ENCODE assay signal across 10 mouse cellular contexts in the genomic region with DNA sequence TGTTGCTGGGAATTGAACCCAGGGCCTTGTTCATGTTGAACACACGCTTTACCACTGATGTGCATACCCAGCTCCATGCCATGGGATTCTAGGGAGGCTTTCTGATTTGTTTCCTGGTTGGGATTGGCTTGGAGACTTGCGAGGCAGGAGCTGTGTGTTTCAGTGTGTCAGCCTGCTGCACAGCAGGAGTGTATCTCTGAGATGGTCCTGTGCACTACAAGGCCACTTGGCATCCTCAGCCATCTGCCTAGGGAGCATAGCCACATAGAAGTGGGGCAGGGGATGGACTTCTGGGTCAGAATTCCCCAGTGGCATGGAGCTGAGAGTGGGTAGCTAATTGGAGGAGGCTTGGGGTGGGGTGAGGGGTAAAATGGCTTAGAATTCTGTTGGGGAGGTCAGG.
DNase-seq lines count a peak whose midpoint lies in the region; ATAC-seq and TF ChIP-seq lines count a peak whose summit lies in the region.
"Had no signal": no experiment of that assay in that cellular context is flagged by ENCODE, and none has a peak within 500 bp of the region (broad histone marks: within the 10 kb centered on the region; RNA-seq: fewer than 3 reads in every experiment).

No protein-coding gene starts in this region.

- no peak overlapping the region for H3K9ac ChIP-seq in hindbrain, embryonic 12.5 days
- no peak overlapping the region for H3K9ac ChIP-seq in hindbrain, postnatal 0 days (replicated peaks; ENCODE audit: low read length)
- H3K9ac ChIP-seq in intestine, postnatal 0 days (ENCODE audit: low read depth, low read length) = no peak overlapping the region
- H3K9ac ChIP-seq: liver, embryonic 13.5 days had no signal

- no peak for TF ChIP-seq CTCF in hindbrain, postnatal 0 days (IDR thresholded peaks at IDR 0.05; ENCODE audit: low read depth)
- TF ChIP-seq CTCF in intestine, postnatal 0 days (IDR thresholded peaks at IDR 0.05; ENCODE audit: low read depth) = no peak

- H3K9me3 ChIP-seq in hindbrain, embryonic 12.5 days (replicated peaks) = no peaks in the 10 kb centered on the region
- H3K9me3 ChIP-seq in hindbrain, postnatal 0 days (ENCODE audit: low read length) = no peaks in the 10 kb centered on the region
- H3K9me3 ChIP-seq in embryonic facial prominence, embryonic 10.5 days = no peaks in the 10 kb centered on the region
- H3K9me3 ChIP-seq in intestine, postnatal 0 days (ENCODE audit: control insufficient read depth) = no peaks in the 10 kb centered on the region
- H3K9me3 ChIP-seq: liver, embryonic 13.5 days had no signal

- peak overlapping the region; percentile 74 for H3K27ac ChIP-seq in hindbrain, embryonic 12.5 days
- H3K27ac ChIP-seq in hindbrain, postnatal 0 days = no peak overlapping the region
- H3K27ac ChIP-seq in brown adipose tissue, adult 24 weeks (replicated peaks; ENCODE audit: low read depth, low read length) = peak overlapping the region; percentile 62
- peak overlapping the region; percentile 76 for H3K27ac ChIP-seq in embryonic facial prominence, embryonic 10.5 days (replicated peaks)
- peak overlapping the region; percentile 80; the same call in 1 of the 2 replicates for H3K27ac ChIP-seq in intestine, postnatal 0 days (ENCODE audit: low read depth, low read length)

- no peaks in the 10 kb centered on the region for H3K36me3 ChIP-seq in hindbrain, embryonic 12.5 days
- H3K36me3 ChIP-seq in hindbrain, postnatal 0 days (ENCODE audit: insufficient read depth, low read length) = no peaks in the 10 kb centered on the region
- H3K36me3 ChIP-seq in embryonic facial prominence, embryonic 10.5 days (replicated peaks) = no peaks in the 10 kb centered on the region
- no peaks in the 10 kb centered on the region for H3K36me3 ChIP-seq in intestine, postnatal 0 days (ENCODE audit: control insufficient read depth, insufficient read depth)
- H3K36me3 ChIP-seq: liver, embryonic 13.5 days had no signal

- H3K4me1 ChIP-seq in hindbrain, embryonic 12.5 days = peaks cover 33% of the 10 kb centered on the region
- peaks cover 21% of the 10 kb centered on the region for H3K4me1 ChIP-seq in hindbrain, postnatal 0 days (ENCODE audit: insufficient read depth, low read length)
- H3K4me1 ChIP-seq in brown adipose tissue, adult 24 weeks (ENCODE audit: control insufficient read depth, insufficient read depth, insufficient read length, low read length) = peaks cover 26% of the 10 kb centered on the region
- peaks cover 42% of the 10 kb centered on the region for H3K4me1 ChIP-seq in embryonic facial prominence, embryonic 10.5 days
- H3K4me1 ChIP-seq in intestine, postnatal 0 days (replicated peaks; ENCODE audit: control insufficient read depth, insufficient read depth, low read length) = no peaks in the 10 kb centered on the region

- no peak overlapping the region for H3K4me3 ChIP-seq in hindbrain, embryonic 12.5 days
- no peak overlapping the region for H3K4me3 ChIP-seq in hindbrain, postnatal 0 days (ENCODE audit: low read length)
- H3K4me3 ChIP-seq in brown adipose tissue, adult 24 weeks (ENCODE audit: insufficient read depth, low read depth, low read length) = no peak overlapping the region
- no peak overlapping the region for H3K4me3 ChIP-seq in embryonic facial prominence, embryonic 10.5 days
- no peak overlapping the region for H3K4me3 ChIP-seq in intestine, postnatal 0 days (ENCODE audit: low read depth, low read length)
- H3K4me3 ChIP-seq: liver, embryonic 13.5 days had no signal

- 76% methylated on average over 2 of the region's 2 CpGs for WGBS in hindbrain, embryonic 12.5 days
- 69% methylated on average over 2 of the region's 2 CpGs for WGBS in hindbrain, postnatal 0 days
- 81% methylated on average over 2 of the region's 2 CpGs for WGBS in embryonic facial prominence, embryonic 10.5 days
- WGBS in intestine, postnatal 0 days = 78% methylated on average over 2 of the region's 2 CpGs

- H3K27me3 ChIP-seq in hindbrain, embryonic 12.5 days = no peaks in the 10 kb centered on the region
- H3K27me3 ChIP-seq in hindbrain, postnatal 0 days (ENCODE audit: insufficient read depth, low read length) = no peaks in the 10 kb centered on the region
- 0 out of 2 replicates have a peak, but pooled peaks cover 5% of the 10 kb centered on the region for H3K27me3 ChIP-seq in embryonic facial prominence, embryonic 10.5 days (replicated peaks; ENCODE audit: low read depth, poor library complexity, severe bottlenecking)
- H3K27me3 ChIP-seq in intestine, postnatal 0 days (replicated peaks; ENCODE audit: control insufficient read depth, insufficient read depth, low read length) = no peaks in the 10 kb centered on the region

- no peak for ATAC-seq in hindbrain, embryonic 12.5 days (ENCODE audit: low FRiP score)
- ATAC-seq in hindbrain, postnatal 0 days = no peak
- no peak for ATAC-seq in intestine, postnatal 0 days
- no peak for ATAC-seq in megakaryocyte progenitor cell, adult 5-6 weeks (replicated peaks; ENCODE audit: poor library complexity)
- ATAC-seq: inflammation-experienced regulatory T-cells, adult 6 months had no signal

- no peak for DNase-seq in hindbrain, postnatal 0 days (ENCODE audit: low spot score)
- DNase-seq in embryonic facial prominence, embryonic 10.5 days (ENCODE audit: low spot score) = no peak
- no peak for DNase-seq in adrenal gland, adult 18-20 months (ENCODE audit: low spot score in 2 of 2)
- DNase-seq in right cerebral cortex, adult 2 months (ENCODE audit: low spot score in 2 of 2) = no peak
- DNase-seq: liver, embryonic 13.5 days had no signal

- H3K4me2 ChIP-seq in hindbrain, embryonic 12.5 days (replicated peaks) = no peak overlapping the region
- H3K4me2 ChIP-seq in hindbrain, postnatal 0 days (ENCODE audit: low read depth, low read length) = no peak overlapping the region
- H3K4me2 ChIP-seq in intestine, postnatal 0 days (replicated peaks; ENCODE audit: low read depth) = no peak overlapping the region
- H3K4me2 ChIP-seq: liver, embryonic 13.5 days had no signal
